Mouse (Mus musculus): ENCODE measurements around the gene Catsperz.

- no peak for TF ChIP-seq GATA1 (IDR thresholded peaks at IDR 0.05; ENCODE audit: borderline replicate concordance, low read length)
- TF ChIP-seq FLI1 (IDR thresholded peaks at IDR 0.05; ENCODE audit: low read length): no peak
Observed at GRCm38 (mm10) chr19:6904846-6905245, 20.3 kb downstream of the Catsperz start.
